Mouse (Mus musculus) lung, postnatal 0 days (tissue): ENCODE measurements around the gene Nat8f6.

Experiments
- CTCF ChIP-seq: IDR thresholded peaks from 2 replicates; pipeline ENCODE4 v1.5.1; 2016; ENCODE audit warnings: antibody characterized with exemption, mild to moderate bottlenecking
- EP300 ChIP-seq: IDR thresholded peaks from 2 replicates; pipeline ENCODE4 v1.6.1; 2016; ENCODE audit warnings: antibody characterized with exemption, mild to moderate bottlenecking, control low read depth

GRCm38 (mm10) chr6:85849240-85849639, 28.5 kb upstream of the Nat8f6 start:
- TF ChIP-seq CTCF (no peak), EP300 (no peak)
